Mouse (Mus musculus): Measurements from ENCODE around the gene Derl3.

DNA sequence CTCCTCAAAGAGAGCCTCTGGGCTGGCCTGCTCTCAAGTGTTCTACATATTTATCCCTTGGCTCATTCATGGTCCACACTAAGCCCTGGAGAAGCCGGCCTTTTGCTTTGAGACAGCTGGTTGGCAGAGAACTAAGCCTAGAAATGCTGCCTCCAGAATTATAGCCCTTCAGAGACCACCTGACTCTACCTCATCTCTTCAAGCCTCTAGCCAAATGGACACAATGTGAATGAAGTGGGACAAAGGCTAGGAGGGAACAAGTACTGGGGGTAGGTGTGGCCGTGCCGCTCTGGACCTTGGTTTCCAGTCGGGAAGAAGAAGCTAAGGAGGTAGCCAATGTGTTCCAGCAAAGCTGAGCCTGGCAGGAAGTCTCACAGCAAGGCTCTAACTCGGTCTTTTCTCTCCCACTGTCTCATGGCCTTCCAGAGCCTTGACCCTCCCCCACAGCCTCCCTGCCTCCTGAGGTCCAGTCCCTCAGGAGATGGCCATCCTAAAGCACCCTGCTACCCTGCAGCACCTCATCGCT, 4.9 kb downstream of the Derl3 start:
- TF ChIP-seq CTCF (IDR thresholded peaks at IDR 0.05) (no peak), EP300 (IDR thresholded peaks at IDR 0.05) (no peak)

Measured in lung, postnatal 0 days (tissue).